Comparison of ENCODE assay signal across 22 mouse cellular contexts in the genomic region with DNA sequence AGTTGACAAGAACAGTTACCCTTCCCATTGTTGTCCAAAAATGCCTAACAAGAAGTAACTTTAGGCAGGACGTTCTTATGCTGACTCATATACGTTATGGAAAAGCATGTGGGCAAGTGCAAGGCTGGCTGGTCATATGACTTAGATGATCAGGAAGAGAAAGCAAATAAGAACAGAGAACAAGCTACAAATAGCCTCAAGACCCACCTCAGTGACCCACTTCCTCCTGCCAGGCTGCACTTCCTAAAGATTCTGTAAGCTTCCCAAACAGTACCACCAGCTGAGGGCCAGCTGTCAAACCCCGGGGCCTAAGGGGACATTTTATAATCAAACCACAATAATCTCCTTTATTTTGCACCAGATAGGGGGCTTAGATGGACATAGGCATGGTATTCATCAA.
"Had no signal": no experiment of that assay in that cellular context is flagged by ENCODE, and none has a peak within 500 bp of the region (broad histone marks: within the 10 kb centered on the region; RNA-seq: fewer than 3 reads in every experiment).

No protein-coding gene starts in this region.

- H3K27ac ChIP-seq: kidney, postnatal 0 days; layer of hippocampus, adult 2 months; limb, embryonic 10.5 days; limb, embryonic 13.5 days; liver, embryonic 14.5 days; midbrain, embryonic 13.5 days; stomach, postnatal 0 days had no signal

- H3K4me2 ChIP-seq: limb, embryonic 13.5 days; liver, embryonic 11.5 days; lung, embryonic 14.5 days; midbrain, embryonic 13.5 days had no signal

- DNase-seq: kidney, adult 18-20 months; kidney, adult 9 months; kidney, postnatal 25 days; layer of hippocampus, adult 9-11 months; liver, postnatal 0 days; lung, embryonic 14.5 days; right cerebral cortex, postnatal 14 days; right cerebral cortex, postnatal 4 days; thymus, adult 2 months; thymus, postnatal 14 days; thymus, postnatal 4 days had no signal

- H3K36me3 ChIP-seq: limb, embryonic 10.5 days; limb, embryonic 13.5 days; midbrain, embryonic 13.5 days had no signal

- ATAC-seq: intestine, embryonic 16.5 days; liver, postnatal 0 days; lung, postnatal 0 days; midbrain, embryonic 13.5 days; midbrain, embryonic 16.5 days had no signal

- H3K4me1 ChIP-seq: limb, embryonic 10.5 days; limb, embryonic 13.5 days; midbrain, embryonic 13.5 days had no signal

- H3K9ac ChIP-seq: limb, embryonic 13.5 days; liver, embryonic 14.5 days; liver, postnatal 0 days; lung, embryonic 14.5 days; midbrain, embryonic 13.5 days had no signal

- H3K27me3 ChIP-seq: limb, embryonic 13.5 days; midbrain, embryonic 13.5 days had no signal

- H3K9me3 ChIP-seq: limb, embryonic 10.5 days; limb, embryonic 13.5 days; midbrain, embryonic 13.5 days had no signal

- H3K4me3 ChIP-seq: layer of hippocampus, adult 2 months; limb, embryonic 10.5 days; limb, embryonic 13.5 days; midbrain, embryonic 13.5 days had no signal
